Mouse (Mus musculus) intestine, embryonic 15.5 days (tissue): ENCODE measurements around the gene Srgap3. TPM values are rescaled to one million over a fixed set of nuclear protein-coding genes. Genes with fewer than 3 reads are reported as not detected.
"Not testable (repeated sequence)": the region's sequence is repeated elsewhere in the genome, so short reads cannot be mapped to it uniquely, and the experiment has no call there.

Source experiments
- ATAC-seq: fragments of 200-750 bp; cut with Nextera tagmentation; 2 replicates; pipeline ENCODE4 v1.8.0; 2017; ENCODE audit warnings: moderate TSS enrichment, moderate library complexity
- H3K27ac ChIP-seq: fragments of 300-500 bp; sonication (generic); 2 replicates; pipeline ENCODE4 v1.5.1; 2015; ENCODE audit warnings: mild to moderate bottlenecking, inconsistent platforms
- H3K27me3 ChIP-seq: fragments of 300-500 bp; sonication (generic); replicated peaks from 2 replicates; pipeline ENCODE4 v1.6.1; 2015; ENCODE audit warnings: inconsistent platforms
- H3K36me3 ChIP-seq: fragments of 300-500 bp; sonication (generic); 2 replicates; pipeline ENCODE4 v1.6.1; 2015; ENCODE audit warnings: inconsistent platforms
- H3K4me1 ChIP-seq: fragments of 300-500 bp; sonication (generic); replicated peaks from 2 replicates; pipeline ENCODE4 v1.6.1; 2015; ENCODE audit warnings: inconsistent platforms
- H3K4me2 ChIP-seq: fragments of 300-500 bp; sonication (generic); replicated peaks from 2 replicates; pipeline ENCODE4 v1.6.1; 2015; ENCODE audit warnings: mild to moderate bottlenecking, inconsistent platforms
- H3K4me3 ChIP-seq: fragments of 300-500 bp; sonication (generic); replicated peaks from 2 replicates; pipeline ENCODE4 v1.5.1; 2015; ENCODE audit warnings: inconsistent platforms
- H3K9ac ChIP-seq: fragments of 300-500 bp; sonication (generic); 2 replicates; pipeline ENCODE4 v1.6.1; 2015; ENCODE audit warnings: inconsistent platforms
- H3K9me3 ChIP-seq: fragments of 300-500 bp; sonication (generic); 2 replicates; pipeline ENCODE4 v1.6.1; 2016; ENCODE audit warnings: inconsistent platforms
- WGBS: fragments of 180-500 bp; shearing (Covaris S2); methylation state at CpG from one replicate; pipeline ENCODE4 v1.1.7; 2015; 5-methylcytosine and 5-hydroxymethylcytosine counted together
- polyA plus RNA-seq: library from polyadenylated mRNA; unstranded; fragments of >200 nt; fragmentation: Nextera tagmentation; extraction: Ambion mirVana; gene quantifications from 2 replicates; pipeline ENCODE4 v1.2.1, GENCODE M21; 2015

Srgap3 gene
- polyA plus RNA-seq, 1 experiment from 2014 or later, result 2.6 TPM

DNA sequence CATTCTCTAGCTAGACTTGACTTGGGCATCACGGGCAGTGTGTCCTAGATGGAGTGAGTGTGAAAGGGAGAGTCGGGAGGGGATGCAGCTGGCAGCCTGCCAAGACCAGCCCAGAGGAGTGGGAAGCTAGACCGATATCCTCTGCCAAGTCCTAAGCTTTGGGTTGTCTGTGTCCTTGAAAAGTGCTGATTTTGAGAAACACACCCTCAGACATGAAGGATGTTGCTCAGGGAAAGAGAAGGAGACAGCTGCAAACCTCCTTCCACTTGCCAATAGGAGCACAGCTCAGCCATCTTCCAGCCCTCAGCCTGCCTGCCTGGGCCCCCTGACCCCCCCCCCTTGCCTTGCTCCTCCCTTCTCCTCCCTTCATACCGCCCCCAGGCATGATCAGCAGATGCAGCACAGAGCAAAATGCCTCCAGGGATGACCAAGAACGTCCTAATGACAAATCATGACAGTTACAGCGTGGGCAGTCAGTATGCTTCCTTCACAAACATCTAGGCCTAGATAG lies 82.0 kb downstream of the Srgap3 start:
- H3K4me1 ChIP-seq, result 0 out of 2 replicates have a peak, but pooled peaks cover 11% of the 10 kb centered on the region
- WGBS, result 20% methylated on average over 6 of the region's 6 CpGs
- H3K9me3 ChIP-seq, result no peaks in the 10 kb centered on the region
- H3K4me3 ChIP-seq, result no peak overlapping the region
- H3K27me3 ChIP-seq, result no peaks in the 10 kb centered on the region
- H3K27ac ChIP-seq, result no peak overlapping the region
- H3K4me2 ChIP-seq, result peak overlapping the region; percentile 11; the same call in 1 of the 2 replicates
- peak; percentile 87 for ATAC-seq
- H3K9ac ChIP-seq, result no peak overlapping the region
- no peaks in the 10 kb centered on the region for H3K36me3 ChIP-seq

DNA sequence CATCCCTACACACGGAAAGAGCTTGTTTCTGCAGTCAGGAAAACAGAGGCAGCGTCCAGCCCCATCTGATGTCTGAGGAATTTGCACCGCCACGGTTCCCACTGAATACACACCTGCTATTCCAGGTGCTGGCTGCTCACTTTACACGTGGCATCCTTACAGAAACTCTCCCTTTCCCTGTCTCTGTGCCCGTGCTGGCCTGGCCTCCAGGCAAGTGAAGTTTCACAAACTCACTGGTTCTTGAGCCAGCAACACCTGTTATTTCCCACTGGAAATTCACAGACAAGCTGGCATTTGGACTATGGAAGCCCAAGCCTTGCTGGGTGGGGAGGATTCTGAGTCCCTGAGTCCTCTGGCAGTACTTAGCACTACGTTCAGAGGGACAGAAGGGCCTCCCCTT lies 84.6 kb downstream of the Srgap3 start:
- 0 out of 2 replicates have a peak, but pooled peaks cover 11% of the 10 kb centered on the region for H3K4me1 ChIP-seq
- no peaks in the 10 kb centered on the region for H3K36me3 ChIP-seq
- H3K27ac ChIP-seq, result no peak overlapping the region
- H3K9ac ChIP-seq, result no peak overlapping the region
- ATAC-seq, result no peak
- H3K4me2 ChIP-seq, result no peak overlapping the region
- no peak overlapping the region for H3K4me3 ChIP-seq
- H3K9me3 ChIP-seq, result no peaks in the 10 kb centered on the region
- WGBS, result 81% methylated on average over 7 of the region's 7 CpGs
- H3K27me3 ChIP-seq, result no peaks in the 10 kb centered on the region

GRCm38 (mm10) chr6:112861351-112862297 lies 85.4 kb downstream of the Srgap3 start:
- H3K4me3 ChIP-seq, result no peak overlapping the region
- no peaks in the 10 kb centered on the region for H3K9me3 ChIP-seq
- WGBS, result 82% methylated on average over 11 of the region's 11 CpGs
- H3K9ac ChIP-seq, result no peak overlapping the region
- H3K4me2 ChIP-seq, result no peak overlapping the region
- 0 out of 2 replicates have a peak, but pooled peaks cover 11% of the 10 kb centered on the region for H3K4me1 ChIP-seq
- ATAC-seq, result no peak
- no peak overlapping the region for H3K27ac ChIP-seq
- no peaks in the 10 kb centered on the region for H3K27me3 ChIP-seq
- no peaks in the 10 kb centered on the region for H3K36me3 ChIP-seq

DNA sequence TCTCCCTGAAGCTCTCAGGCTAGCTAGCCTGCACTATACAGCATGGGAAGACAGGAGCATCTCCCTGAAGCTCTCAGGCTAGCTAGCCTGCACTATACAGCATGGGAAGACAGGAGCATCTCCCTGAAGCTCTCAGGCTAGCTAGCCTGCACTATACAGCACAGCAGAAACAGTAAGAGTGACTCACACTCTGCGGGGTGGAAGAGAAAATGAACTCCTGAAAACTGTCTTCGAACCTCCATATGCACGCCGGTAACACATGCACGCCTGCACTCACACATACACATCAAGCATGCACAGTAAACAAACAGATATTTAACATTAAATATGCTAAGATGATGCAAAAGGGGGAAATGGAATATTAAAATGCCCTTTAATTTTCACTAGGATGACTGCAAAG lies 86.8 kb downstream of the Srgap3 start:
- WGBS, result 92% methylated on average over 5 of the region's 5 CpGs
- not testable (repeated sequence) for H3K9ac ChIP-seq, H3K36me3 ChIP-seq, ATAC-seq, H3K4me1 ChIP-seq, H3K27ac ChIP-seq, H3K4me2 ChIP-seq, H3K9me3 ChIP-seq, H3K4me3 ChIP-seq, H3K27me3 ChIP-seq

- Histone ChIP-seq H3K36me3 (no peaks in the 10 kb centered on the region), H3K4me1 (no peaks in the 10 kb centered on the region), H3K4me3 (no peak overlapping the region), H3K27ac (no peak overlapping the region), H3K4me2 (no peak overlapping the region), H3K9me3 (no peaks in the 10 kb centered on the region), H3K9ac (no peak overlapping the region), H3K27me3 (no peaks in the 10 kb centered on the region)
- WGBS, result 62% methylated on average over 6 of the region's 6 CpGs
- no peak for ATAC-seq
Observed at GRCm38 (mm10) chr6:112857057-112857456, 90.0 kb downstream of the Srgap3 start.

GRCm38 (mm10) chr6:112855183-112855582 lies 91.9 kb downstream of the Srgap3 start:
- no peaks in the 10 kb centered on the region for H3K27me3 ChIP-seq
- H3K27ac ChIP-seq, result no peak overlapping the region
- ATAC-seq, result no peak
- no peaks in the 10 kb centered on the region for H3K9me3 ChIP-seq
- H3K36me3 ChIP-seq, result no peaks in the 10 kb centered on the region
- 85% methylated on average over 6 of the region's 6 CpGs for WGBS
- H3K9ac ChIP-seq, result no peak overlapping the region
- H3K4me2 ChIP-seq, result no peak overlapping the region
- no peak overlapping the region for H3K4me3 ChIP-seq
- H3K4me1 ChIP-seq, result no peaks in the 10 kb centered on the region

- H3K9ac ChIP-seq, result no peak overlapping the region
- no peak for ATAC-seq
- no peak overlapping the region for H3K4me3 ChIP-seq
- no peaks in the 10 kb centered on the region for H3K36me3 ChIP-seq
- H3K4me1 ChIP-seq, result no peaks in the 10 kb centered on the region
- 72% methylated on average over 14 of the region's 14 CpGs for WGBS
- H3K9me3 ChIP-seq, result no peaks in the 10 kb centered on the region
- no peak overlapping the region for H3K4me2 ChIP-seq
- H3K27ac ChIP-seq, result no peak overlapping the region
- no peaks in the 10 kb centered on the region for H3K27me3 ChIP-seq
Observed at GRCm38 (mm10) chr6:112852261-112853235, 94.5 kb downstream of the Srgap3 start.

DNA sequence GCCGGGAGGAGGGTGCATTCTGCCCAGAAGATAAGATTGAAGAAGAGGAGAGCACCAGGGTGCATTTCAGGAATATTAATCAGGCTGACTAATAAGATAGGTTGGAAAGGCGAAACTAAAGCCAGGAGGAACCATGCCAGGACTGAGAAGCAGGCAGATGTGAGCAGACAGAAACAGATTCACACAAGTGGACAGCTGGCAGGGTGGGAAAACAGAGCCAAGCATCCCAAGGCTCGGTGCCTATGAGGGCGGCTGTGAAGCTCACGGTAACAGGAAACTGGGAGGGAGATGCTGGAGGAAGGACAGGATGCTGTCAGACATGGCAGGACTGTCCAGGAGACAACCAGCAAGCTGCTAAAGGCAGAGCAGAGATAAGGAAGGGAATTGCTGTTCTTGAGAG lies 96.3 kb downstream of the Srgap3 start:
- H3K36me3 ChIP-seq, result no peaks in the 10 kb centered on the region
- H3K4me3 ChIP-seq, result no peak overlapping the region
- H3K4me1 ChIP-seq, result no peaks in the 10 kb centered on the region
- WGBS, result 47% methylated on average over 5 of the region's 5 CpGs
- no peak for ATAC-seq
- no peak overlapping the region for H3K9ac ChIP-seq
- no peak overlapping the region for H3K27ac ChIP-seq
- no peaks in the 10 kb centered on the region for H3K9me3 ChIP-seq
- H3K4me2 ChIP-seq, result no peak overlapping the region
- H3K27me3 ChIP-seq, result no peaks in the 10 kb centered on the region

- no peak overlapping the region for H3K4me3 ChIP-seq
- WGBS, result 87% methylated on average over 8 of the region's 8 CpGs
Observed at GRCm38 (mm10) chr6:112848629-112849180, 98.4 kb downstream of the Srgap3 start.

DNA sequence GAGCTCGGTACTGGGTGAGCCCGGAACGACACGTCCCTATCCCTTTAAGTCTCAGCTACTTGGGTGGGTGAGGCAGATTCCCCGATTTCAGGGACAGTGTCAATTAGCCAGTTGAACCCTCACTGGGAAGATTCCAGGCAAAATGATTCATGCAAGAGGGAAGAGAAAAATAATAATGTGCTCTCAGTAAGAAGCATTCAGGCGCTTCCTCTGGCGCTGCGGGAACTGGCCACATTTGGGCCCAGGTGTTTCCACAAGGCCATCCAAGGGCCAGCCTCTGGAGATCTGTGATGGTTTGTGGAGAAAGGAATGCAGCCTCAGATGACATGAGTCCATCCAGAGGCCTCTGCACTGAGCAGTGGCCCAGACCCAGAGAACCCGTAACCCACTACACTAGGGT lies 100.2 kb downstream of the Srgap3 start:
- WGBS, result 83% methylated on average over 9 of the region's 9 CpGs
- Histone ChIP-seq H3K9me3 (no peaks in the 10 kb centered on the region), H3K36me3 (no peaks in the 10 kb centered on the region), H3K4me3 (no peak overlapping the region), H3K4me2 (no peak overlapping the region), H3K27me3 (no peaks in the 10 kb centered on the region), H3K27ac (no peak overlapping the region), H3K4me1 (0 out of 2 replicates have a peak, but pooled peaks cover 3% of the 10 kb centered on the region), H3K9ac (no peak overlapping the region)
- no peak for ATAC-seq

More at GRCm38 (mm10) chr6:112848629-112849180, 98.4 kb downstream of the Srgap3 start:
- no peaks in the 10 kb centered on the region for H3K9me3 ChIP-seq
- H3K27ac ChIP-seq, result no peak overlapping the region
- H3K9ac ChIP-seq, result no peak overlapping the region
- ATAC-seq, result no peak
- no peak overlapping the region for H3K4me2 ChIP-seq
- no peaks in the 10 kb centered on the region for H3K4me1 ChIP-seq
- H3K36me3 ChIP-seq, result no peaks in the 10 kb centered on the region
- no peaks in the 10 kb centered on the region for H3K27me3 ChIP-seq

- H3K27me3 ChIP-seq, result no peaks in the 10 kb centered on the region
- H3K9ac ChIP-seq, result no peak overlapping the region
- H3K4me1 ChIP-seq, result 0 out of 2 replicates have a peak, but pooled peaks cover 3% of the 10 kb centered on the region
- no peaks in the 10 kb centered on the region for H3K36me3 ChIP-seq
- WGBS, result 37% methylated on average over 5 of the region's 5 CpGs
- H3K9me3 ChIP-seq, result no peaks in the 10 kb centered on the region
- no peak overlapping the region for H3K27ac ChIP-seq
- ATAC-seq, result no peak
- no peak overlapping the region for H3K4me2 ChIP-seq
- H3K4me3 ChIP-seq, result no peak overlapping the region
Observed at GRCm38 (mm10) chr6:112842426-112842825, 104.6 kb downstream of the Srgap3 start.

GRCm38 (mm10) chr6:112840400-112840799 lies 106.7 kb downstream of the Srgap3 start:
- Histone ChIP-seq H3K27ac (no peak overlapping the region), H3K4me1 (0 out of 2 replicates have a peak, but pooled peaks cover 3% of the 10 kb centered on the region), H3K27me3 (no peaks in the 10 kb centered on the region), H3K36me3 (no peaks in the 10 kb centered on the region), H3K4me2 (no peak overlapping the region), H3K4me3 (no peak overlapping the region), H3K9me3 (no peaks in the 10 kb centered on the region), H3K9ac (no peak overlapping the region)
- no peak for ATAC-seq
- 72% methylated on average over 5 of the region's 5 CpGs for whole genome bisulfite sequencing
